Mouse (Mus musculus): ENCODE results near the gene Camkk1.

GRCm38 (mm10) chr11:73009531-73010274 lies 9.1 kb upstream of the Camkk1 start:
- TF ChIP-seq CTCF (IDR thresholded peaks at IDR 0.05) = no peak
- TF ChIP-seq EP300 (IDR thresholded peaks at IDR 0.05) = no peak
